Mouse (Mus musculus) heart, postnatal 0 days (tissue): ENCODE results near the gene Pou6f1.

ENCODE experiments used
- CTCF ChIP-seq: IDR thresholded peaks from 2 replicates; pipeline ENCODE4 v1.5.1; 2016; ENCODE audit warnings: antibody characterized with exemption, control low read depth, low read depth
- EP300 ChIP-seq: IDR thresholded peaks from 2 replicates; pipeline ENCODE4 v1.6.1; 2016; ENCODE audit warnings: antibody characterized with exemption, low read depth

DNA sequence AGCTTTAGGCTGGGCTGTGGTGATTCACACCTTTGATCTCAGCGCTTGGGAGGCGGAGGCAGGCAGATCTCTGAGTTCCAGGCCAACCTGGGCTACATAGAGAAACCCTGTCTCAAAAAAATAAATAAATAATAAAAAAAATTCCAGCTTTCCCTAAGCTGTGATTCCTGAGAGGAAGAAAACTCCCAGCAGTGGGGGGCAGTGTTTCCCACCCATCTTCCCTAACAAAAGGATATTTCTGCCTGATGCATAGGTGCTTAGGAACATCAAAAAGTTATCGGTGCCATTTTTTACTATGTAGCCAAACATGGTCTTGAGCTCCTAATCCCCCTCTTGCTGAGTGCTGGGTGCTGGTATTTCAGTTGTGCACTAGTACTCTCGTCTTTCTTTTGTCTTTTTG lies 49.5 kb downstream of the Pou6f1 start:
- no peak for TF ChIP-seq CTCF
- TF ChIP-seq EP300: no peak
